Mouse (Mus musculus): ENCODE measurements at regions not wholly inside any gene's neighbourhood (a gene's known extent, or its start where the extent isn't known, plus 50 kb on each side); places are given as distances from the start of the nearest gene placed in this dataset.

DNA sequence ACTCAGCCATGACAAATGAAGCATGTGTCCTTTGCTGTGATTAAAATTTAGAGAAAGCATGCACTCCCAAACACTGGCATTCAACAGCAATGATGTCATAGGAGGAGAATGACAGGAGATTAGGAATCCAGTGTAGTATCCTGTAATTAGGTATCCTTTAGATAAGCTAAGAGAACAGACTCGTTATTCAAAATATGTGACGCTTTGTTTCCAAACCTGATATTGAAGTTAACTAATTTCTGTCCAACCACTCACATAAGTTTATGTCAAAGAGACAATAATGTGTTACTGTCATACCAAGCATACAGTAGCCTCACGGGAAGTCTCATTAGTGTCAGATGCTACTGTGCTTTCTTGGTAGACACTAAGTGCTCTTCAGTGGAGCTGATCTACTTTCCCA is 383.1 kb upstream of the Tenm4 start:
- intact Hi-C loops (cut with DNase I), result no loop called here
- DNase-seq (ENCODE audit: low spot score in 2 of 2), result no peak

GRCm38 (mm10) chr7:95789424-95789823 is 381.6 kb upstream of the Tenm4 start:
- no peak for DNase-seq (ENCODE audit: low spot score in 2 of 2)
- intact Hi-C loops (cut with DNase I), result no loop called here

GRCm38 (mm10) chr7:95799022-95799421 is 372.0 kb upstream of the Tenm4 start:
- intact Hi-C loops (cut with DNase I), result no loop called here
- no peak for DNase-seq (ENCODE audit: low spot score in 2 of 2)

- no peak for DNase-seq (ENCODE audit: low spot score in 2 of 2)
- intact Hi-C loops (cut with DNase I), result no loop called here
These were observed 361.4 kb upstream of the Tenm4 start for GRCm38 (mm10) chr7:95809626-95810025.

- no peak for DNase-seq (ENCODE audit: low spot score in 2 of 2)
- intact Hi-C loops (cut with DNase I), result no loop called here
These were observed 360.9 kb upstream of the Tenm4 start for GRCm38 (mm10) chr7:95810096-95810495.

DNA sequence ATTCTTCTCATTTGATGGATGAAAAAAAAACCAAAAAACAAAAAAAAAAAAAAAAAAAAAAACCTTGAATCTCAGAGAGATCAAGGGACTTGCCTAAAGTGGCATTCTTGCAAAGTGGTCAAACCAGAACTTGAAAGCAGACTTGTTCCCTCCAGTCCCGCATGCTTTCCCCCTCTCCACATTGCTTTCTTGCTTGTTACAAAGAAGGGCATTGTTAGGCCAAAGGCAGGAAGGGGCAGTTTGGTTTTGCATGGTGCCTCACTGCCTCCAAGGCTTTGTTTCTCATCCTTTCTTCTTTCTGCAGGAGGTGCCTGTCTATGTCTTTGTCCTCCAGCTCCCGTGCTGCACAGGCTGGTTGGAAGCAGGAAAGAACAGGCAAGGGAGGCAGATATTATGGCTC is 356.2 kb upstream of the Tenm4 start:
- no peak for DNase-seq (ENCODE audit: low spot score in 2 of 2)
- intact Hi-C loops (cut with DNase I), result no loop called here

DNA sequence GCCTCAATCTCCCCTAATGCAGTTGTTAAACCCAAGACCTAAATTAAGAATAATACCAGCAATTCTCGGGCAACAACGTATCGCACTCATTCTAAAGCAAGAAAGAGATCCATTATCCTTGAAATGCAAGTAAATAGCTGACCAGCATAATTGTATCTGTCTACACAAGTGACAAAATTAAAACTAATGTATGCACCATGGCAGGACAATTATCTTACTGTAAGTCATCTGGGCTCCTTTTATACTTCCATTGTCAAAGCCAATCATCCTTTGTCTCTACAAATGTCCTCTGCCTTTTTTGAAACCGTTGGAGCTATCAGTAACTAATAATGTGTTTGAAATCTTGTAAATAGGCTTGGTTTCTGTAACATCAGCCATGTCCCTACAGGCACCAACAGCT is 347.5 kb upstream of the Tenm4 start:
- no peak for DNase-seq (ENCODE audit: low spot score in 2 of 2)
- intact Hi-C loops (cut with DNase I), result no loop called here

DNA sequence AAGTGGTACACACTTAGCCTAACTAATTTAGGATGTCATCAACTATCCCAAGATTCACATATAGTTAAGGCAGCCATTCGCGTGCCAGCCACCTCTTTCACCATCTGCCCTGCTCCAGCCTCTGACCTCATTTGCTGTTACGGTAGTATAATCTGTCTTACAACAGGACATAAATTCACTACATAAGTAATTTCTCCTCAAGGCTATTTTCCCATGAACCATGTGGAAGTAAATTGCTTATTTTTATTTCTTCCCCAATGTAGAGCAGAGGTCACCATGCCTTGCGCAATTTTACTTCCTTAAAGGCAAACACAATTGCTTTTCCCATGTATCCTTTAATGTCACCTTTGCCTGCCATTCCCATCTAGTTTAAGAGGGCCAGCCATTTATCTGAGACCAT is 341.2 kb upstream of the Tenm4 start:
- DNase-seq (ENCODE audit: low spot score in 2 of 2), result no peak
- intact Hi-C loops (cut with DNase I), result no loop called here

DNA sequence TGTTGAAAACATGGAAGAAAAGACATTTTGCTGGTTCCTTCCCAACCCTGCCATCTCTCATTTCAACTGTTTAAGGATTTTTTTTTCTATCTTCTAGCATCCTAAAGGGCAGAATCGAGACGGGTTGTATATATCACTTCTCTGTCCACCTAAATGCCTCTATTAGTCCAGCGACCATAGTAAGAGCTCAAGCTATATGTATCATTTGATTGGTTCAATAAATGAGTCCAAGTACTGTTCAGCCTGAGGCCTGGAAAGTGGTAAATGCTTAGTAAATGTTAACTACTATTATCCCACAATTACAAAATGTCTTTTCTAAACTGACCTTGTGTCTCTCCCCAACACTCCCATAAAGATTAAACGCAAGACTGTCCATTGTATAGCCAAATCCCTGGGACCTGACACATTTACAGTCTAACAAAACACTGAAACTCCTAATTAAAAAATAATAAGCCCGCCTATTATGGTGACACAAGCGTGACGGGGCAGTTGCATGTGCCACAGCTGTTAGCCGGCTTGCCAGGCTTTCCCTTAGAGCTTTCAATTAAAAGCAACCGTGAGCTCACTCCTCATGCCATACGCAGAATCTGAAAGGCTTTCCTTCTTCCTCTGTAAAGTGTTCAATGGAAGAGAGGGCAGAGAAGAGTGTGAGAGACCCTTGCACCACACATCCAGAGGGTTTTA is 336.7 kb upstream of the Tenm4 start:
- no peak for DNase-seq (ENCODE audit: low spot score in 2 of 2)
- intact Hi-C loops (cut with DNase I), result no loop called here

DNA sequence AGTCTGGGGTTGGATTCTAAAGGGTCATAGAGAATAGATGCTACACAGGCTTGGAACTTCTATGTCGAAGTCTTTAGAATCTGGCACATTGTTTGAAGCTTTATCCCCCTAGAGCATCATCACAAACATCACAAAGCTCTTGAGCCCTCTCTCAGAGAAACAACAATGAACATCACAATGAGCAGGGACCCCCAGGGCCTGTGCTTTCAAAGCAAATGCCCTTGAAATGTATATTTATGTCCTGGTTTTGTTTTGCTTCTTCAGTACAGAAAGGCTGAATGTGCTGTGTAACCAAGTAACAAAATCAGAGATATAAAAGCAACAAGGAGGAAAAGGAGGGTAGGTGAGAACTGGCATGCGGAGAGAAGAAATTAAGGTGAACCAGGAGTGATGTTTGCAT is 330.6 kb upstream of the Tenm4 start:
- no peak for DNase-seq (ENCODE audit: low spot score in 2 of 2)
- intact Hi-C loops (cut with DNase I), result no loop called here

GRCm38 (mm10) chr7:95849874-95850273 is 321.2 kb upstream of the Tenm4 start:
- intact Hi-C loops (cut with DNase I), result loop anchor here (10.0 kb wide), 2 partner anchors 85 to 365 kb away; no protein-coding TSS in a partner anchor
- DNase-seq (ENCODE audit: low spot score in 2 of 2), result no peak

DNA sequence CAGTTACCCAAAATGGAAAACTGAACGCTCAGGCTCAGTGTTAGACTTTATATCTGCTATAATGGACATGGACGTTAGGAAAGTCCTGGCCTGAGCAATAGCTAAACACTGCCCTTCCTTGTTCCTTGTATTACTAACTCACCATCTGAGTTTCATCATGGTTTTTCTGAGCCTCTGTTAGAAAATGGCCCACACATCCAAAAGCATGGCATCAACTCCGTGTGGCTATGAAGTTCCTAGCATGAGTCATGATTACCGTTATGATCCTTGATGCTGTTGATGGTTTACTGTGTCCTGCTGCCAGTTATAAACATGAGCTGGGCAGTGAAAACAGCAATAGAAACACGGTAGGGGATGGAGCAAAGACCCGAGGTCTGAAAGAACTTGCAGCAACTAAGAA is 318.4 kb upstream of the Tenm4 start:
- no peak for DNase-seq (ENCODE audit: low spot score in 2 of 2)
- intact Hi-C loops (cut with DNase I), result loop anchor here (10.0 kb wide), 2 partner anchors 88 to 368 kb away; no protein-coding TSS in a partner anchor

DNA sequence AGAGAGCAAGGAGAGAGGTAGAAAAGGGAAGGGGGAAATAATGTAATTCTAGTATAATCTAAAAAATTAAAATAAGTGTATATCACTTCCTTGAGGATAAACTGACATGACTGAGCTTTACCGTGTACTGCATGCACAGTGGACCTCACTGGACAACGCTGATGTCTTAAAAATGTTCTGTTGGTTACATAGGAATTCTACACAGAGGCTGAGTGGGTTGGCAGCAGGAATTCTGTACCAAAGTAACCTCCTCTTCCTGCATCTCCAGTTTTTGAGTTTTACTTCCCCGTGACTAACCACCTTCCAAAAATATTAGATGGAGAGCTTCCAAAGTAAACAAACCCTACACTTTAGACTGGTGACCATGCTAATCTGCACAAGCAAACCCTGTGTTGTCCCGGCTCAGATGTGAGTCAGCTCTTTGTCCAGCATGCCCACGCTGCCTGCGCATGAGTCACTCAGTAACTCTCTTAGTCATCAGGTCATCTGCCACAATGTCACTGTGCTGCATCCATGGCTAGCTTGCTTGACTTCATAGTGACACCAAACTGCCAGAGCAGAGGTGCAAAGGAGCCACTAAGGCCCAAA is 317.7 kb upstream of the Tenm4 start:
- DNase-seq (ENCODE audit: low spot score in 2 of 2), result peak; percentile 35 to 43
- intact Hi-C loops (cut with DNase I), result loop anchor here (10.0 kb wide), 2 partner anchors 89 to 369 kb away; no protein-coding TSS in a partner anchor

- intact Hi-C loops (cut with DNase I), result loop anchor here (10.0 kb wide), 2 partner anchors 93 to 373 kb away; no protein-coding TSS in a partner anchor
- no peak for DNase-seq (ENCODE audit: low spot score in 2 of 2)
These were observed 312.8 kb upstream of the Tenm4 start for GRCm38 (mm10) chr7:95858247-95858646.

GRCm38 (mm10) chr7:95864233-95864632 is 306.8 kb upstream of the Tenm4 start:
- intact Hi-C loops (cut with DNase I), result no loop called here
- DNase-seq (ENCODE audit: low spot score in 2 of 2), result no peak

DNA sequence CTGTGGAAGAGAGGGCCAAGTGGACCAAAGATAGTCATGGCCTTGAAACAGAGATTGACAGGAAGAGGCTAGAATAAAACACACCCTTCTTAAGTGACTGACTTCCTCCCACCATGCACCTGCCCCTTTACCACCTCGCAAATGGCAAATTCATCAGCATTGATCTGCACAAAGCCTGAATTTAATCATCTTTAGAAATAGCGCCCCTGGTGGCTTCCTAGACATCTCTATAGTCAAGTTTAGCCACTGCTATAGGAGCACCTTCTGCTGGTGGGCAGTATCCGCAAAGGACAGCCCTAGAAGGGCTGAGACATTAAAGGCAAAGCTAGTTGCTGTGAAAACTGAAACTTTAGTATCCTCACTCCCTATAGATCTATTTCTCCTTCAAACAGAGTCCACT is 305.8 kb upstream of the Tenm4 start:
- DNase-seq (ENCODE audit: low spot score in 2 of 2), result no peak
- intact Hi-C loops (cut with DNase I), result no loop called here

- no peak for DNase-seq (ENCODE audit: low spot score in 2 of 2)
- intact Hi-C loops (cut with DNase I), result no loop called here
These were observed 302.3 kb upstream of the Tenm4 start for GRCm38 (mm10) chr7:95868753-95869152.

DNA sequence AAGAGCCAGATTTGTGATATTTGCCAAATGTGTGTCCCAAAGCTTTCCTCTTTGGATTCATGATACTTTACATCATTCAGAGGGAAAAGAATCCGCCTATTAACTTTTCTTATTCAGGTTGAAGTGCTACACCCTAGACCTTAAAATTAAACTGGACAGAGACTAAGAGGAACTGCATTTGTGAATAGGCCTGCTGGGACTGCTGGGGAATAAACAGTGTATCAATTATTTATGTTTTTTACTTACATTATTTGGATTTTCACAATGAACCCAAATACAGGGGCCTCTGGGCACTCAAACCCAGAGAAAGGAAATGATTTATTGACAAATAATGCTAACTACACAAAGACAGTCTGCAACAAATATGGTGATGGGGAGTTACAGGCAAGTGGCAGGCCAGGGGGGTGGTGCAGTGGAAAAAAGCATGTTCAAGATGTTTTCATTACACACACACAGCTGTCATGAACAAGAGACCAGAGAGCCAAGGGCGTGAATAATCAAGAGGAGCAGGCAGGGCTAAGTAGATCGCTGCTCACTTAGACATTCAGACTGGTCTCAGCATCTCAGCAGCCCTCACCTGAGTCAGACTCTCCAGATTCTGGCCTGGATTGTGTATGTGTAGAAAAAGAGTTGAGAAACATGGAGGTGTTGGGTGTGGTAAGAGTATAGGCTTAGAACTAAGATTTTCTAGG is 290.3 kb upstream of the Tenm4 start:
- intact Hi-C loops (cut with DNase I), result no loop called here
- no peak for DNase-seq (ENCODE audit: low spot score in 2 of 2)

DNA sequence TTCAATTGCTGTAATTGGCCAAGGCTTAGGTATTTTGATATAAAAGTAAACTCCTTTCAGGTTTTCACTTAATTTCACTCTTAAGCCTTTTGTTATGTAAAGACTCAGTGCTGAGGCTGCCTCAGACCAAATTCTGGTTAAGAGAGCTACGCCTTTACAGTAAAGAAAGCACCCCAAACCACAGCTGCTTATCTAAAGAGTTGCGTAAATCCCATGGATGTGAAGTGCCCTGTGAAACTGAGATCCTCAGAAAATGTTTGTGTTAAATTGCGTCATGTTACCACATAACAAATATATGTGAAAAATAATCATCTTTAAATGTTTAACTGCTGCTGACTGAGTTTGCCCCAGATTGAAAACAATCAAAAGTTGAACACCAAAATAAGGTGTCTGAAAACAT is 269.5 kb upstream of the Tenm4 start:
- intact Hi-C loops (cut with DNase I), result no loop called here
- DNase-seq (ENCODE audit: low spot score in 2 of 2), result no peak

DNA sequence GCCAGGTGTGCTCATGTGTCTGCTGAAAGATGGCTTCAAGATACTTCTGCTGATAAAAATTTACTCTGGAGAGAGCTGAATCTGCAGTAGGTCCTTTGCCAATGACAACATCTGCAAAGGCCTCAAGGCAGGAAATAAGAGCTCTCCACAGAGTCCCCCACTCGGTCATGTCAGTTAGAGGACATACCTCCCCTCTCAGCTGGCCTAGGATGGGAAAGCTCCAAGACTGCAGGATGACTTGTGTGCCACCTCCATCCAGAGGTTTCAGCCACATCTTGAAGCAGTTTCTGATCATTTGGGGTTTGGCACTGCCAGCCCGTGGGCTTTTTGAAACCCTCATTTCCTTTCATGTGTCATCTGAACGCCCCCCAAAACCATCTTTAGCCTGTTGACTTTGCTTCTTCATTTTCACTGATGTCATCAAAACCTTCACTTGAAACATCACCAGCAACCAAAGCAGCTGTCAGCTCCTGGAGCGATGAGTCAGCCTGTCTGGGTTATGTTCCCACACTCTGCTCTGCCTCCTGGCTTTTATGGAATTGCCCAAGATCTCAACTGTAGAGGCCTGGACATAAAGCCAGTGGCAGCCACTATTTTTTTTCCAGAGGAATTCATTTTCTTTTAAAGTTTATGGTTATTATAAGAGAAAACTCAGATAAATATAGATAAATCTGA is 256.5 kb upstream of the Tenm4 start:
- intact Hi-C loops (cut with DNase I), result no loop called here
- peak; percentile 28 to 38 for DNase-seq (ENCODE audit: low spot score in 2 of 2)

Measured in left cerebral cortex, postnatal 36 days (tissue).